Mouse (Mus musculus) kidney, embryonic 16.5 days (tissue): ENCODE data around the gene Rab11fip3. TPM values are rescaled to one million over a fixed set of nuclear protein-coding genes. Genes with fewer than 3 reads are reported as not detected.
"Not testable (repeated sequence)": the region's sequence is repeated elsewhere in the genome, so short reads cannot be mapped to it uniquely, and the experiment has no call there.

Experiments used
- ATAC-seq: fragments of 200-750 bp; cut with Nextera tagmentation; 2 replicates; pipeline ENCODE4 v1.8.0; 2017; ENCODE audit warnings: moderate TSS enrichment; ENCODE audit not compliant: low FRiP score, low TSS enrichment
- H3K27ac ChIP-seq: fragments of 300-500 bp; sonication (generic); 2 replicates; pipeline ENCODE4 v1.5.1; 2014; ENCODE audit warnings: low read length
- H3K27me3 ChIP-seq: fragments of 300-500 bp; sonication (generic); 2 replicates; pipeline ENCODE4 v1.6.1; 2014; ENCODE audit warnings: low read length, control low read depth, mixed read lengths; ENCODE audit not compliant: insufficient read depth
- H3K36me3 ChIP-seq: fragments of 300-500 bp; sonication (generic); 2 replicates; pipeline ENCODE4 v1.6.1; 2014; ENCODE audit warnings: low read length, control low read depth, mixed read lengths; ENCODE audit not compliant: insufficient read depth
- H3K4me1 ChIP-seq: fragments of 300-500 bp; sonication (generic); 2 replicates; pipeline ENCODE4 v1.6.1; 2014; ENCODE audit warnings: low read length, control low read depth, mixed read lengths; ENCODE audit not compliant: insufficient read depth
- H3K4me2 ChIP-seq: fragments of 300-500 bp; sonication (generic); replicated peaks from 2 replicates; pipeline ENCODE4 v1.6.1; 2014; ENCODE audit warnings: low read depth, low read length
- H3K4me3 ChIP-seq: fragments of 300-500 bp; sonication (generic); 2 replicates; pipeline ENCODE4 v1.5.1; 2014; ENCODE audit warnings: mild to moderate bottlenecking, low read length
- H3K9ac ChIP-seq: fragments of 300-500 bp; sonication (generic); replicated peaks from 2 replicates; pipeline ENCODE4 v1.6.1; 2014; ENCODE audit warnings: low read length
- H3K9me3 ChIP-seq: fragments of 300-500 bp; sonication (generic); 2 replicates; pipeline ENCODE4 v1.6.1; 2016; ENCODE audit warnings: low read length, control low read depth
- WGBS: fragments of 180-500 bp; shearing (Covaris S2); extraction: QIAGEN DNeasy Blood & Tissue Kit; methylation state at CpG from one replicate; pipeline ENCODE4 v1.1.7; 2014; 5-methylcytosine and 5-hydroxymethylcytosine counted together
- polyA plus RNA-seq: library from polyadenylated mRNA; unstranded; fragments of >200 nt; fragmentation: Nextera tagmentation; extraction: Ambion mirVana; gene quantifications from 2 replicates; pipeline ENCODE4 v1.2.1, GENCODE M21; 2015

Gene Rab11fip3
- polyA plus RNA-seq, 1 experiment from 2014 or later, result 41.0 TPM

- Histone ChIP-seq H3K9ac (no peak overlapping the region), H3K27ac (no peak overlapping the region), H3K9me3 (no peaks in the 10 kb centered on the region), H3K4me1 (peaks cover 26% of the 10 kb centered on the region), H3K36me3 (no peaks in the 10 kb centered on the region), H3K4me3 (no peak overlapping the region), H3K4me2 (no peak overlapping the region), H3K27me3 (peaks cover 53% of the 10 kb centered on the region)
- WGBS, result 27% methylated on average over 4 of the region's 4 CpGs
- ATAC-seq, result no peak
Observed at GRCm38 (mm10) chr17:26111722-26112121, 42.4 kb upstream of the Rab11fip3 start.

- H3K27ac ChIP-seq, result no peak overlapping the region
- H3K4me2 ChIP-seq, result no peak overlapping the region
- no peaks in the 10 kb centered on the region for H3K9me3 ChIP-seq
- no peak for ATAC-seq
- H3K4me1 ChIP-seq, result peaks cover 21% of the 10 kb centered on the region
- H3K4me3 ChIP-seq, result no peak overlapping the region
- no peaks in the 10 kb centered on the region for H3K36me3 ChIP-seq
- WGBS, result 5% methylated on average over 4 of the region's 4 CpGs
- peaks cover 48% of the 10 kb centered on the region for H3K27me3 ChIP-seq
- no peak overlapping the region for H3K9ac ChIP-seq
Observed at GRCm38 (mm10) chr17:26111024-26111423, 41.7 kb upstream of the Rab11fip3 start.

- no peaks in the 10 kb centered on the region for H3K36me3 ChIP-seq
- H3K27ac ChIP-seq, result no peak overlapping the region
- ATAC-seq, result no peak
- no peak overlapping the region for H3K4me2 ChIP-seq
- no peaks in the 10 kb centered on the region for H3K9me3 ChIP-seq
- H3K4me3 ChIP-seq, result no peak overlapping the region
- WGBS, result 37% methylated on average over 4 of the region's 4 CpGs
- peaks cover 17% of the 10 kb centered on the region for H3K4me1 ChIP-seq
- peaks cover 40% of the 10 kb centered on the region for H3K27me3 ChIP-seq
- H3K9ac ChIP-seq, result no peak overlapping the region
Observed at GRCm38 (mm10) chr17:26110156-26110555, 40.8 kb upstream of the Rab11fip3 start.

- Histone ChIP-seq H3K4me1 (no peaks in the 10 kb centered on the region), H3K9me3 (no peaks in the 10 kb centered on the region), H3K27me3 (peaks cover 6% of the 10 kb centered on the region), H3K4me2 (no peak overlapping the region), H3K36me3 (no peaks in the 10 kb centered on the region), H3K27ac (no peak overlapping the region), H3K9ac (no peak overlapping the region), H3K4me3 (no peak overlapping the region)
- no peak for ATAC-seq
- 63% methylated on average over 4 of the region's 4 CpGs for WGBS
Observed at GRCm38 (mm10) chr17:26105619-26106018, 36.3 kb upstream of the Rab11fip3 start.

- no peak overlapping the region for H3K27ac ChIP-seq
- WGBS, result 61% methylated on average over 2 of the region's 4 CpGs
- ATAC-seq, result peak; percentile 92
- no peak overlapping the region for H3K4me3 ChIP-seq
- H3K9ac ChIP-seq, result no peak overlapping the region
- H3K4me2 ChIP-seq, result no peak overlapping the region
- no peaks in the 10 kb centered on the region for H3K36me3 ChIP-seq
- H3K4me1 ChIP-seq, result no peaks in the 10 kb centered on the region
- H3K27me3 ChIP-seq, result no peaks in the 10 kb centered on the region
- no peaks in the 10 kb centered on the region for H3K9me3 ChIP-seq
Observed at GRCm38 (mm10) chr17:26101478-26101877, 32.1 kb upstream of the Rab11fip3 start.

GRCm38 (mm10) chr17:26100166-26100565, 30.8 kb upstream of the Rab11fip3 start:
- H3K27ac ChIP-seq, result no peak overlapping the region
- H3K4me1 ChIP-seq, result peaks cover 4% of the 10 kb centered on the region; the same call in 1 of the 2 replicates
- H3K9me3 ChIP-seq, result no peaks in the 10 kb centered on the region
- ATAC-seq, result no peak
- H3K36me3 ChIP-seq, result no peaks in the 10 kb centered on the region
- no peak overlapping the region for H3K4me2 ChIP-seq
- H3K4me3 ChIP-seq, result no peak overlapping the region
- WGBS, result 37% methylated on average over 2 of the region's 2 CpGs
- no peaks in the 10 kb centered on the region for H3K27me3 ChIP-seq
- no peak overlapping the region for H3K9ac ChIP-seq

GRCm38 (mm10) chr17:26099316-26099715, 30.0 kb upstream of the Rab11fip3 start:
- ATAC-seq, H3K36me3 ChIP-seq, H3K4me3 ChIP-seq, H3K27ac ChIP-seq, H3K4me1 ChIP-seq, H3K9me3 ChIP-seq, H3K27me3 ChIP-seq, H3K9ac ChIP-seq, H3K4me2 ChIP-seq: not testable (repeated sequence)
- 66% methylated on average over 3 of the region's 3 CpGs for WGBS

GRCm38 (mm10) chr17:26098461-26098860, 29.1 kb upstream of the Rab11fip3 start:
- H3K27me3 ChIP-seq, result no peaks in the 10 kb centered on the region
- H3K4me1 ChIP-seq, result peaks cover 11% of the 10 kb centered on the region; the same call in 1 of the 2 replicates
- no peak for ATAC-seq
- H3K9me3 ChIP-seq, result no peaks in the 10 kb centered on the region
- no peak overlapping the region for H3K9ac ChIP-seq
- no peak overlapping the region for H3K4me3 ChIP-seq
- H3K4me2 ChIP-seq, result no peak overlapping the region
- 0 out of 2 replicates have a peak, but pooled peaks cover 1% of the 10 kb centered on the region for H3K36me3 ChIP-seq
- WGBS, result 86% methylated on average over 7 of the region's 7 CpGs
- H3K27ac ChIP-seq, result no peak overlapping the region

GRCm38 (mm10) chr17:26095121-26095740, 25.9 kb upstream of the Rab11fip3 start, which contains the start of gene Nme4:
TSS of gene Nme4 (minus strand) at chr17:26095602.
- peaks cover 11% of the 10 kb centered on the region; the same call in 1 of the 2 replicates for H3K4me1 ChIP-seq
- WGBS, result 3% methylated on average over 47 of the region's 47 CpGs
- peaks cover 12% of the 10 kb centered on the region for H3K36me3 ChIP-seq
- no peaks in the 10 kb centered on the region for H3K27me3 ChIP-seq
- peak within 1 kb of the TSS; percentile 78 for H3K9ac ChIP-seq
- H3K4me2 ChIP-seq, result peak within 1 kb of the TSS; percentile 78
- no peaks in the 10 kb centered on the region for H3K9me3 ChIP-seq
- H3K4me3 ChIP-seq, result peak within 1 kb of the TSS; percentile 56
- ATAC-seq, result peak; percentile 78
- H3K27ac ChIP-seq, result peak within 1 kb of the TSS; percentile 59

GRCm38 (mm10) chr17:26094531-26095110, 25.3 kb upstream of the Rab11fip3 start:
- no peaks in the 10 kb centered on the region for H3K9me3 ChIP-seq
- H3K4me3 ChIP-seq, result peak overlapping the region; percentile 56
- 21% methylated on average over 9 of the region's 9 CpGs for WGBS
- H3K27ac ChIP-seq, result peak overlapping the region; percentile 59
- peaks cover 12% of the 10 kb centered on the region for H3K36me3 ChIP-seq
- peaks cover 12% of the 10 kb centered on the region; the same call in 1 of the 2 replicates for H3K4me1 ChIP-seq
- H3K4me2 ChIP-seq, result peak overlapping the region; percentile 78
- no peak for ATAC-seq
- peak overlapping the region; percentile 78 for H3K9ac ChIP-seq
- no peaks in the 10 kb centered on the region for H3K27me3 ChIP-seq
